Mouse (Mus musculus): ENCODE results near the gene Sdk2. TPM values are rescaled to one million over a fixed set of nuclear protein-coding genes. Genes with fewer than 3 reads are reported as not detected.

Gene Sdk2
- polyA plus RNA-seq, 1 experiment from 2014 or later = 2.2 TPM

GRCm38 (mm10) chr11:113788183-113788789, 278.6 kb downstream of the Sdk2 start:
- Histone ChIP-seq H3K36me3 (ENCODE audit: control insufficient read depth, insufficient read depth) (no peaks in the 10 kb centered on the region), H3K4me1 (replicated peaks; ENCODE audit: control insufficient read depth, insufficient read depth, low read length) (peaks cover 53% of the 10 kb centered on the region), H3K4me3 (replicated peaks; ENCODE audit: low read length) (no peak overlapping the region), H3K9me3 (ENCODE audit: control insufficient read depth, low read length) (no peaks in the 10 kb centered on the region), H3K27ac (ENCODE audit: low read length) (peak overlapping the region; percentile 44), H3K27me3 (replicated peaks; ENCODE audit: control insufficient read depth, insufficient read depth, low read length) (no peaks in the 10 kb centered on the region), H3K4me2 (ENCODE audit: low read length) (no peak overlapping the region), H3K9ac (replicated peaks; ENCODE audit: low read depth, low read length) (no peak overlapping the region)
- no peak for ATAC-seq
- 75% methylated on average over 2 of the region's 2 CpGs for WGBS

- H3K4me1 ChIP-seq (replicated peaks; ENCODE audit: control insufficient read depth, insufficient read depth, low read length) = peaks cover 53% of the 10 kb centered on the region
Measured at GRCm38 (mm10) chr11:113787432-113788182, 279.2 kb downstream of the Sdk2 start.

GRCm38 (mm10) chr11:113787009-113787408, 279.8 kb downstream of the Sdk2 start:
- no peaks in the 10 kb centered on the region for H3K9me3 ChIP-seq (ENCODE audit: control insufficient read depth, low read length)
- peak overlapping the region; percentile 50; the same call in 1 of the 2 replicates for H3K4me2 ChIP-seq (ENCODE audit: low read length)
- H3K36me3 ChIP-seq (ENCODE audit: control insufficient read depth, insufficient read depth) = no peaks in the 10 kb centered on the region
- no peak overlapping the region for H3K4me3 ChIP-seq (replicated peaks; ENCODE audit: low read length)
- peaks cover 56% of the 10 kb centered on the region for H3K4me1 ChIP-seq (replicated peaks; ENCODE audit: control insufficient read depth, insufficient read depth, low read length)
- 81% methylated on average over 11 of the region's 11 CpGs for WGBS
- H3K27me3 ChIP-seq (replicated peaks; ENCODE audit: control insufficient read depth, insufficient read depth, low read length) = no peaks in the 10 kb centered on the region
- no peak overlapping the region; the same call in 1 of the 2 replicates for H3K27ac ChIP-seq (ENCODE audit: low read length)
- ATAC-seq = no peak
- no peak overlapping the region for H3K9ac ChIP-seq (replicated peaks; ENCODE audit: low read depth, low read length)

More at GRCm38 (mm10) chr11:113787432-113788182, 279.2 kb downstream of the Sdk2 start:
- WGBS = 62% methylated on average over 13 of the region's 13 CpGs
- ATAC-seq = no peak
- Histone ChIP-seq H3K4me2 (ENCODE audit: low read length) (no peak overlapping the region), H3K27me3 (replicated peaks; ENCODE audit: control insufficient read depth, insufficient read depth, low read length) (no peaks in the 10 kb centered on the region), H3K9ac (replicated peaks; ENCODE audit: low read depth, low read length) (no peak overlapping the region), H3K4me3 (replicated peaks; ENCODE audit: low read length) (no peak overlapping the region), H3K36me3 (ENCODE audit: control insufficient read depth, insufficient read depth) (no peaks in the 10 kb centered on the region), H3K9me3 (ENCODE audit: control insufficient read depth, low read length) (no peaks in the 10 kb centered on the region), H3K27ac (ENCODE audit: low read length) (peak overlapping the region; percentile 18; the same call in 1 of the 2 replicates)

- Histone ChIP-seq H3K36me3 (ENCODE audit: control insufficient read depth, insufficient read depth) (no peaks in the 10 kb centered on the region), H3K4me1 (replicated peaks; ENCODE audit: control insufficient read depth, insufficient read depth, low read length) (peaks cover 55% of the 10 kb centered on the region), H3K4me3 (replicated peaks; ENCODE audit: low read length) (peak overlapping the region; percentile 31), H3K9me3 (ENCODE audit: control insufficient read depth, low read length) (no peaks in the 10 kb centered on the region), H3K27ac (ENCODE audit: low read length) (peak overlapping the region; percentile 92), H3K27me3 (replicated peaks; ENCODE audit: control insufficient read depth, insufficient read depth, low read length) (no peaks in the 10 kb centered on the region), H3K4me2 (ENCODE audit: low read length) (peak overlapping the region; percentile 50), H3K9ac (replicated peaks; ENCODE audit: low read depth, low read length) (peak overlapping the region; percentile 53)
- WGBS = 29% methylated on average over 4 of the region's 4 CpGs
- ATAC-seq = no peak
Measured at GRCm38 (mm10) chr11:113786395-113786794, 280.5 kb downstream of the Sdk2 start.

- Histone ChIP-seq H3K4me1 (replicated peaks; ENCODE audit: control insufficient read depth, insufficient read depth, low read length) (peaks cover 53% of the 10 kb centered on the region), H3K4me3 (replicated peaks; ENCODE audit: low read length) (peak overlapping the region; percentile 31), H3K9ac (replicated peaks; ENCODE audit: low read depth, low read length) (peak overlapping the region; percentile 53), H3K27ac (ENCODE audit: low read length) (peak overlapping the region; percentile 92), H3K9me3 (ENCODE audit: control insufficient read depth, low read length) (no peaks in the 10 kb centered on the region), H3K27me3 (replicated peaks; ENCODE audit: control insufficient read depth, insufficient read depth, low read length) (no peaks in the 10 kb centered on the region), H3K4me2 (ENCODE audit: low read length) (peak overlapping the region; percentile 50), H3K36me3 (ENCODE audit: control insufficient read depth, insufficient read depth) (no peaks in the 10 kb centered on the region)
- under 1% methylated on average over 19 of the region's 19 CpGs for WGBS
- peak; percentile 91 for ATAC-seq
Measured at GRCm38 (mm10) chr11:113785406-113786171, 281.3 kb downstream of the Sdk2 start.

GRCm38 (mm10) chr11:113784656-113785396, 282.0 kb downstream of the Sdk2 start:
- 19% methylated on average over 2 of the region's 2 CpGs for WGBS
- H3K27ac ChIP-seq (ENCODE audit: low read length) = peak overlapping the region; percentile 92
- H3K36me3 ChIP-seq (ENCODE audit: control insufficient read depth, insufficient read depth) = no peaks in the 10 kb centered on the region
- no peaks in the 10 kb centered on the region for H3K27me3 ChIP-seq (replicated peaks; ENCODE audit: control insufficient read depth, insufficient read depth, low read length)
- H3K4me2 ChIP-seq (ENCODE audit: low read length) = peak overlapping the region; percentile 50; the same call in 1 of the 2 replicates
- H3K4me3 ChIP-seq (replicated peaks; ENCODE audit: low read length) = no peak overlapping the region; the same call in 1 of the 2 replicates
- peaks cover 53% of the 10 kb centered on the region for H3K4me1 ChIP-seq (replicated peaks; ENCODE audit: control insufficient read depth, insufficient read depth, low read length)
- ATAC-seq = no peak
- no peaks in the 10 kb centered on the region for H3K9me3 ChIP-seq (ENCODE audit: control insufficient read depth, low read length)
- peak overlapping the region; percentile 53; the same call in 1 of the 2 replicates for H3K9ac ChIP-seq (replicated peaks; ENCODE audit: low read depth, low read length)

- Histone ChIP-seq H3K4me3 (replicated peaks; ENCODE audit: low read length) (no peak overlapping the region), H3K27ac (ENCODE audit: low read length) (peak overlapping the region; percentile 55), H3K36me3 (ENCODE audit: control insufficient read depth, insufficient read depth) (no peaks in the 10 kb centered on the region), H3K27me3 (replicated peaks; ENCODE audit: control insufficient read depth, insufficient read depth, low read length) (no peaks in the 10 kb centered on the region), H3K9ac (replicated peaks; ENCODE audit: low read depth, low read length) (no peak overlapping the region), H3K4me2 (ENCODE audit: low read length) (no peak overlapping the region), H3K4me1 (replicated peaks; ENCODE audit: control insufficient read depth, insufficient read depth, low read length) (peaks cover 40% of the 10 kb centered on the region), H3K9me3 (ENCODE audit: control insufficient read depth, low read length) (no peaks in the 10 kb centered on the region)
- WGBS = 75% methylated on average over 2 of the region's 2 CpGs
- no peak for ATAC-seq
Measured at GRCm38 (mm10) chr11:113782496-113782895, 284.4 kb downstream of the Sdk2 start.

GRCm38 (mm10) chr11:113782006-113782405, 284.8 kb downstream of the Sdk2 start:
- H3K36me3 ChIP-seq (ENCODE audit: control insufficient read depth, insufficient read depth) = no peaks in the 10 kb centered on the region
- H3K4me2 ChIP-seq (ENCODE audit: low read length) = no peak overlapping the region
- WGBS = 27% methylated on average over 2 of the region's 2 CpGs
- H3K27ac ChIP-seq (ENCODE audit: low read length) = peak overlapping the region; percentile 62
- no peak for ATAC-seq
- H3K9ac ChIP-seq (replicated peaks; ENCODE audit: low read depth, low read length) = no peak overlapping the region
- no peak overlapping the region for H3K4me3 ChIP-seq (replicated peaks; ENCODE audit: low read length)
- peaks cover 40% of the 10 kb centered on the region for H3K4me1 ChIP-seq (replicated peaks; ENCODE audit: control insufficient read depth, insufficient read depth, low read length)
- H3K27me3 ChIP-seq (replicated peaks; ENCODE audit: control insufficient read depth, insufficient read depth, low read length) = no peaks in the 10 kb centered on the region
- H3K9me3 ChIP-seq (ENCODE audit: control insufficient read depth, low read length) = no peaks in the 10 kb centered on the region
